Mouse (Mus musculus): Measurements from ENCODE around the gene Krt71. TPM values are rescaled to one million over a fixed set of nuclear protein-coding genes. Genes with fewer than 3 reads are reported as not detected.
A peak's percentile ranks its signal among the peaks of the same experiment; 100 is the strongest.

The Krt71 gene
- not detected in 2 replicates for total RNA-seq (2017)

- no peak for ATAC-seq (replicated peaks; ENCODE audit: low read depth, poor library complexity, severe bottlenecking)
Measured at GRCm38 (mm10) chr15:101742711-101743110, at the start of gene Krt71. Gene Krt71, minus strand, starts transcription at chr15:101743109.

GRCm38 (mm10) chr15:101790867-101791266, 48.0 kb upstream of the Krt71 start:
- no peak for ATAC-seq (replicated peaks; ENCODE audit: low read depth, poor library complexity, severe bottlenecking)

DNA sequence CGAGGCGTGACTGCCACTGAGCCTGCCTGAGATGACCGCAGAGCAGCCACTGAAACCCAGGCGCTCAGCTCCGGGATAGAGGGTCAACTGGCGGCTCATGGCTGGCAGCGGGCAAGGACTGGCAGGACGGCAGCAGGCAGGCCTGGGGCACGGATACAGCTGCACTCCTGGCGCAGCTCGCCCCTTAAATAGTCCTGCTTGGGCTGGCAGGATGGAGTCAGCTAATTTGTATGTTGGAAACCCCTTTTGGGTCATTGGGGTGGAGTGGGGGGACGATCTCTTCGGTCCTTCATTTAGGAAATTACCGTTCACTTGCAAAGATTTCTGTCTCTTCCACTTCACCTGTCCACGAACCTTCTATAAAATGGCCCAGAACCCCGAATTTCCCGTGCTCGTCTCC, 43.5 kb upstream of the Krt71 start, which contains the start of gene Krt72:
Gene Krt72 (minus strand): TSS at position 101 of the 400 bp plus-strand sequence.
- no peak for ATAC-seq (replicated peaks; ENCODE audit: low read depth, poor library complexity, severe bottlenecking)

DNA sequence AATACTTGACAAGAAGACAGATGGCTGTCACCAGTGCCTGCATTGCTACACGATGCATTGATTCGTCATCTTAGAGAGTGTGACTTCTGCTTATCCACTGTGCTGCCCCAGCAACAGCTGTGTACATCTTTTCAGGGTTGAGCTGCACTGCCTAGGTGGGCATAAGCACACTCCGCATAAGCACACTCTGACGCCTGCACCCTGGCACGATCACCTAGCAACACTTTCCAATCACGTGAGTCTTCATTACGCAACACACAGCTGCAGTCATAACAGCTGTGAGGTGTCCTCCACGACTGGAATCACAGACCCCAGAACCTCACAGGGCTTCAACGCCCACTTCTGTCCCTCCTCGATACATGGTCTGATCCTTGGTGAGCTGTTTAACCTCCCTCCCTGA, 30.5 kb upstream of the Krt71 start:
- no peak for ATAC-seq (replicated peaks; ENCODE audit: low read depth, poor library complexity, severe bottlenecking)

GRCm38 (mm10) chr15:101772711-101773081, 29.8 kb upstream of the Krt71 start:
- peak; percentile 91 for ATAC-seq (replicated peaks; ENCODE audit: low read depth, poor library complexity, severe bottlenecking)

DNA sequence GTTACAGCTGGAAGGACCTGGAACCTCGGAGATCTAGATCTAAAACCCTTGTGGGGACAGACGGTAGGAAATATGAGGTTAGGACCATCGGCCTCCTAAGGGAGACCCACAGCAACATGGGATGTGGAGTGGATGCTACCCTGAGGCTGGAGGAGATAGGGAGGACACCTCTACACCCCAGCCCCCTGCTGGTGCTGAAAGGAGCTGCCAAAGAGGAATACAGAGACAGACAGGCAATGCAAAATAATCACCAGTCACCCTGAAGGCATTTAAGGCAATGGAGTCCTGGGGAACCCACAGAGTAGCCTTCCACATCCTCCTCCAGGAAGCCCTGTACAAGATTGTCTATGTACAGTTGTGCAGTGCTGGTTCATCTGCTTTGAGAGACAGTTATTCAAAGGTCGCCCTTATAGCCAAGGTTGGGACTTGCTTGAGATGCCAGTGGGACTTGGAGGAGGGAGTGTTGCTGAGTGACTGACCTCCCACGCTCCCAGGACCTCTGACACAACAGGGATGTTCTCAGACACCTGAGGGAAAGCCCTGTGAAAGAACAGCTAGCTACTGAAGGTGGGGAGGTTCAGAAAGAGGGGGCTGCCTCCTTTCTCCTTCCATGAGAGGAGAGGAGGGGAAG, 29.3 kb upstream of the Krt71 start:
- peak; percentile 54 for ATAC-seq (replicated peaks; ENCODE audit: low read depth, poor library complexity, severe bottlenecking)

- no peak for ATAC-seq (replicated peaks; ENCODE audit: low read depth, poor library complexity, severe bottlenecking)
Measured at GRCm38 (mm10) chr15:101770226-101770625, 27.3 kb upstream of the Krt71 start.

DNA sequence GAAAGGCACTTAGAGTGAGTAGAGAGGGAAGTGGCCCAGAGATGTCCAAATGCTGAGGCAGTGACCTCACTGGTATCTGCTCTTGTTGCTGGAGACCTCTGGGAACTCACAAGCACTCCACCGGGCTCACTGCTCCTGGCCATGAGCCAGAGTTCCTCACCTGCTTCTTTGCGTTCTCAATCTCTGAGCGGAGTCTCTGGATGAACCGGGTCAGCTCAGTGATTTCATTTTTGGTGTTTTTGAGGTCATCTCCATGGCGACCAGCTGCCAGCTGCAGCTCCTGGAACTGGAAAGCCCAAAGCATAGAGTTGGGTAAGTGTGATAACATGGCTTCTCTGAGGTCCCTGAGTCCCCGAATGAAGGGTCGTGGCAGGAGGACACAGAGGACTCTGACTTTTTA, 5.1 kb downstream of the Krt71 start:
- no peak for ATAC-seq (replicated peaks; ENCODE audit: low read depth, poor library complexity, severe bottlenecking)

DNA sequence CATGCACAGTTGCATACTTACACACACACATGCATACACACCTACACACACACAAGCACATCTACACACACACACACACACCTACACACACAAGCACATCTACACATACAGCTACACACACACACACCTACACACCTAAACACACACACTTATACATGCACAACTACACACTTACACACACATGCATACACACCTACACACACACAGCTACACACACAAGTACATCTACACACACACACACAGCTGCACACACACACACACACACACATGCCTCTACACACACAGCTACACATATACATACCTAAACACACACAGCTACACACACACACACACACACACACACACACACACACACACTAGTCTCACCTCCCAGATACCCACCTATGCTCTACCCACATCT, 12.3 kb downstream of the Krt71 start:
- ATAC-seq (replicated peaks; ENCODE audit: low read depth, poor library complexity, severe bottlenecking), result no peak

- no peak for ATAC-seq (replicated peaks; ENCODE audit: low read depth, poor library complexity, severe bottlenecking)
Measured at GRCm38 (mm10) chr15:101724686-101725085, 18.2 kb downstream of the Krt71 start.

- ATAC-seq (replicated peaks; ENCODE audit: low read depth, poor library complexity, severe bottlenecking), result no peak
Measured at GRCm38 (mm10) chr15:101715831-101716230, 27.1 kb downstream of the Krt71 start.

DNA sequence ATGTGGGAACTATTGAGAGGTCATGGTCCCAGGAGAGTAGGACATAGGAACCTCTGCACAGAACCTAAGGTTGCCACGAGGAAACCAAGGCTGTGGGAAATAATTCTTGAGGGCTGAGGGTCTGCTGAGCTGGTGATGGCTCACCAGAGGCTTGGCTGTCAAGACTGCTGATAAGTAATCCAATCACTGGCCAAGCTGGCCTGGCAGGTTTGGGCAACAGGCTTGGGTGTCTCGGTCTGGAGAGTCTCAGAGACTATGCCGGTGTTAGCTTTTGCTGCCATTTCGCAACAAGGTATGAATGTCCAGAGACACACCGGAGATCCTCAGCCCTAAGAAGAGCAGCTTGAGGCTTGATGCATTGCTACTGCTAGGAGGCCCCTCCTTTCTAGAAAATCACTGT, 28.6 kb downstream of the Krt71 start:
- ATAC-seq (replicated peaks; ENCODE audit: low read depth, poor library complexity, severe bottlenecking), result no peak

DNA sequence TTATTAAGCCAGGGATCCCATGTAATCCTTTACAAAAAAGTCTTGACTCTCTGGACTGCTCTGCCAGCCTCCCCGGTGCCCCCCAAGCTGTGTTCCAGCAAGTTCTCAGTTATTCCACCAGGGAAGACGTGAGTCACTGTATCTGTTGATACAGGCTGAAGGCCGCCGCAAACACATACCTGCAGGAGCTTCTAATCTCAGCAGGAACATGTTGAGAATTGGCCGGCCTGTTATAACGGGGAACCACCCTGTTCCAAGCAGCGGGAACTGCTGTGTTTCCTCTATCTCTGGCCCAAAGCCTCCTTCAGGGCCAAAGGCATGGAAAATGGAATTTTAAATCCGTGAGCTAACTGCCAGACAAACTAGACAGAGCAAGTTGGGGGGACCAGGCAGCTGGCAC, 29.2 kb downstream of the Krt71 start:
- no peak for ATAC-seq (replicated peaks; ENCODE audit: low read depth, poor library complexity, severe bottlenecking)

DNA sequence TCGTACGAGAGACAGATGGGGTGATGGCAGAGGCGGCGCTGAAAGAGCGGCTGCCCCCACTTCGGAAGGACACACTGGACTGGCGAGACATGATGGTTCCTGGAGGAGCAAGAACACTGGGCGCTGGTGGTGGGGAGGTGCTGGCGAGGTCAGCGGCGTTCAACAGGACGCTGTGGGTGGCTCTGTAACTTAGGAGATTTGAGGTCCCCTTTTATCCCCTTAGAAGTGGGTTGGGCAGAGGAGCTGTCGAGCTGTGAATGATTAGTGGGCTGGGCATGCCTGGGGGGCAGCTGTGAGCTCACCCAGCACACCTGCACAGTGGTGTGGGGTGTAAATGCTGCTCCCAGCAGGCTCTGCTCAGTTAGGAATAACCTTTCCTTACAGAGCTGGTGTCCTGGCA, 30.2 kb downstream of the Krt71 start, which contains the start of gene Krt5:
Gene Krt5 (minus strand): TSS at position 179 of the 400 bp plus-strand sequence.
- no peak for ATAC-seq (replicated peaks; ENCODE audit: low read depth, poor library complexity, severe bottlenecking)

DNA sequence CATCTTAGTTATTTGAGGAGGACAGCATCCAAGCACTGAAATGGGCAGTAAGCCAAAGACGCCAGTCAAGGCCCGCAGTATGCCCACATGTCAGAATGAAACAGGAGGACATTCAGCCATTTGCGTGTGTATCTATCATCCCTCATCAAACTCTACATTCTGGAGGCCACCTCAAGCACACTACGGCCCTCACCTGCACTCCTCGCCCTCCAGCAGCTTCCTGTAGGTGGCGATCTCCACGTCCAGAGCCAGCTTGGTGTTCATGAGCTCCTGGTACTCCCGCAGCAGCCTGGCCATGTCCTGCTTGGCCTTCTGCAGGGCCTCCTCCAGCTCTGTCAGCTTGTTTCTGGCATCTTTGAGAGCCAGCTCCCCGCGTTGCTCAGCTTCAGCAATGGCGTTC, 34.2 kb downstream of the Krt71 start:
- no peak for ATAC-seq (replicated peaks; ENCODE audit: low read depth, poor library complexity, severe bottlenecking)

DNA sequence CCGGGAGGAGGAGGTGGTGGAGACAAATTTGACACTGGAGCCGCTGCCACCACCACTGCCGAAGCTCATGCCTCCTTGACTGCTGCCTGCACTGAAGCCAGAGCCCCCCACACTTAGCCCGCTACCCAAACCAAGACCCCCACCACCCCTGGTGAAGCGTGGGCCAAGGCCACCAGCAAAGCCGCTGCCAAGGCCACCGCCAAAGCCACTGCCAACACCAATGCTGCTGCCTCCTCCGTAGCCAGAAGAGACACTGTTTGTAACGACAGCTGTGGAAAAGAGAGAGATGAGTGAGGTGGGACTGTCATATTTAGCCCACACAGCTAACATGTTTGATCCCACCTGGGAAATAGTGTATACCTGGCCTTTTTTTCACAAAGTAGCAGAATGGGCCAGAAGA, 35.5 kb downstream of the Krt71 start:
- no peak for ATAC-seq (replicated peaks; ENCODE audit: low read depth, poor library complexity, severe bottlenecking)

DNA sequence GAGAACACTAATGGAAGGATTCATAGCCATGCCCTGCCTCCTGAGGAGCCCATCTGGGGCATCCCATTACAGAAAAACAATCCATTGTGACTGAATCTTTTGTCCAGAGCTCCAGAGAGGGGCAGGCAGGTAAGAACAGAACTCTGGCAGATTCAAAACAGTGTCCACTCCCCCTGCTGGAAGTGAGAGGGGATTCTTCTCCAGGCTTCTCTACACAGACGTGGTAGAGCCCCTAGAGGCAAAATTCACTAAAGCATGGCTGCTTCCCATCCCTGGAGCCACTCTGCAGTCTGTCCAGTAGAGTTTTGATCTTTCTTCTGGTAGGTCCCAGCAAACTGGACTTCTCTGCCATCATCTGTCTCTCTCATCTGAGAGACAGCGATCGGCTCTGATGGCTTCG, 38.8 kb downstream of the Krt71 start:
- peak; percentile 45; the same call in 1 of the 2 replicates for ATAC-seq (replicated peaks; ENCODE audit: low read depth, poor library complexity, severe bottlenecking)

GRCm38 (mm10) chr15:101702380-101702779, 40.5 kb downstream of the Krt71 start:
- no peak for ATAC-seq (replicated peaks; ENCODE audit: low read depth, poor library complexity, severe bottlenecking)

DNA sequence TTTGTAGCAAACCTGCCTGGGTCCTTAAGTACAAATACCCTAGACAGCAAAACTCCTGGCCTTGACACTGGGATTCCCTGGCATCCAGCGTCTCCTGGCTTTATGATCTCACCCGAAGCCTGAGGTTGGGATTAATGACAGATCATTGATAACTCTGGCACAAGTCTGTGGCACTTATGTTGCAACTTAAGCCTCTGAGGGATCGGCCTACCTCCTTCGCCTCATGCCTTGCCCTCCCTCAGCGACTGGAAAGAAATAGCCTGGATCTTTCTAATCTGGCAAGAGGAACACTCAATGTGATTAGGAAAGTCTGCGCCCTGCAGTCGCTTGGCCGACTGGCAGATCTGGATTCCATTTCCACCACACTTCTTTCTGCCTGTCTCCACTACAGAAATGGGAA, 43.0 kb downstream of the Krt71 start:
- ATAC-seq (replicated peaks; ENCODE audit: low read depth, poor library complexity, severe bottlenecking), result no peak

DNA sequence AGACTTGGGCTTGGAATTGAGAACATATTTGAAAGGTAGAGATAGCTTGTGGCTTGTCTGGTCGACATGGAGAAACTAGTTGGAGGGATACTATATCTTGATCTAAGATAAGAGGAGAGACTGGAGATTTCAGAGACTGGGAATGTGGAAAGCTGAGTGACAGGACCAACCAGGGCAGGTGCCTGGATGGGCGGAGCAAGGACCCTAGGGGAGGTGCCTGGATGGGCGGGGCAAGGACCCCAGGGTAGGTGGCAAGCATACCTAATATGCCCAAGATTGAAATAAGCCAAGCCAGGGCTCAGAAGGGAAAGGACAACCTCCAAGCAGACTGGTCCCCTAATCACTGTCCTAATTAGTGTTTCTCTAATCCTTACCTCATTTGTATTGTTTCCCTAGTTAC, 43.7 kb downstream of the Krt71 start:
- no peak for ATAC-seq (replicated peaks; ENCODE audit: low read depth, poor library complexity, severe bottlenecking)

DNA sequence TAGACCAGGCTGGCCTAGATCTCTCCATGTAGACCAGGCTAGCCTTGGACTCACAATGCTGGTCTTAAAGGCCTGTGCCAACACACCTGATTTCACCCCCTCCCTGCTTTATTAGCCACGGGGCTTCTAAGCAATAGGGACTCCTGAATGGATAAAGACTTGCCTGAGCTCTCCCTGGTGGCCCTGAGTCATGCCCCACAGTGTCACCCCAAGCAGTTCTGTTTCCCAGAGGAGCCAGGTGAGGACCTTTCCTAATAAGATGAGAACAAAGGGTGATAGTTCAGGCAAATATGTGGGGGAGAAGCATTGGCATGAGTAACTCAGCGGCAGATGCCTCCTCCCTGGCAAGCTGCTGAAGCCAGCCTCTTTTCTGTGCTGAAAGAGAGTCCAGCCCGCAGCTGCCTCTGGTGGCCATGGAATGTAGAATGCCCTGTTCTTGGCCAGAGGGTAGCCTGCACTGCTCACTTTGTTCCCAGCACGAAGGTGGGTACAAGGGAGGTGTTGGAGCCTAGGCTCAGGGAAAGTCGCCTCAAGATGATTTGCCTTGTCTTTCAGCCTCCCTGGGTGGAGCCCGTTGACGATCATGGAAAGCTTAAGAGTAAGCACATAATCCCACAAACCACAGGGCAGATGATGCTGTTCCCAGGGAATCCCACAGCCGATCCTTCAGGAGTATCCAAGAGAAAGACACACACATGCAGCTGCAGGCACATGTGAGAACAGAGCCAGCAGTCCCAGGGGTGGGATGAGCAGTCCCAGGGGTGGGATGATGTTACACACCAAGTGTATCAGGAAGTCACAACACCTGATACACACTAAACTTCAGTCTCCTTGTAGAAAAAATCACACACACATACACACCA, 45.4 kb downstream of the Krt71 start:
- ATAC-seq (replicated peaks; ENCODE audit: low read depth, poor library complexity, severe bottlenecking), result no peak
